Mouse (Mus musculus) neural tube, embryonic 11.5 days (tissue): ENCODE measurements around the gene Abhd4. TPM values are rescaled to one million over a fixed set of nuclear protein-coding genes. Genes with fewer than 3 reads are reported as not detected.

Experiments
- ATAC-seq: fragments of 200-750 bp; cut with Nextera tagmentation; 2 replicates; pipeline ENCODE4 v1.8.0; 2017; ENCODE audit warnings: moderate number of reproducible peaks, mild to moderate bottlenecking, moderate TSS enrichment, moderate library complexity; ENCODE audit not compliant: insufficient read depth, low FRiP score, low TSS enrichment
- DNase-seq: peaks from one replicate; pipeline ENCODE4 v3.0.0-alpha.2; 2015; ENCODE audit warnings: low spot score
- H3K27ac ChIP-seq: fragments of 300-500 bp; sonication (generic); 2 replicates; pipeline ENCODE4 v1.5.1; 2014; ENCODE audit warnings: low read depth, mild to moderate bottlenecking, low read length
- H3K27me3 ChIP-seq: fragments of 300-500 bp; sonication (generic); 2 replicates; pipeline ENCODE4 v1.6.1; 2014; ENCODE audit warnings: mild to moderate bottlenecking, low read length, mixed read lengths; ENCODE audit not compliant: control insufficient read depth, insufficient read depth
- H3K36me3 ChIP-seq: fragments of 300-500 bp; sonication (generic); 2 replicates; pipeline ENCODE4 v1.6.1; 2014; ENCODE audit warnings: mild to moderate bottlenecking, low read length, moderate library complexity, mixed read lengths; ENCODE audit not compliant: control insufficient read depth, insufficient read depth
- H3K4me1 ChIP-seq: fragments of 300-500 bp; sonication (generic); 2 replicates; pipeline ENCODE4 v1.6.1; 2014; ENCODE audit warnings: low read length, mixed read lengths; ENCODE audit not compliant: control insufficient read depth, insufficient read depth
- H3K4me2 ChIP-seq: fragments of 300-500 bp; sonication (generic); 2 replicates; pipeline ENCODE4 v1.6.1; 2014; ENCODE audit warnings: low read depth, mild to moderate bottlenecking, moderate library complexity
- H3K4me3 ChIP-seq: fragments of 300-500 bp; sonication (generic); 2 replicates; pipeline ENCODE4 v1.5.1; 2014; ENCODE audit warnings: low read depth, low read length
- H3K9ac ChIP-seq: fragments of 300-500 bp; sonication (generic); 2 replicates; pipeline ENCODE4 v1.6.1; 2014; ENCODE audit warnings: mild to moderate bottlenecking, low read length
- H3K9me3 ChIP-seq: fragments of 300-500 bp; sonication (generic); 2 replicates; pipeline ENCODE4 v1.6.1; 2016; ENCODE audit warnings: low read length; ENCODE audit not compliant: control insufficient read depth
- WGBS: fragments of 180-500 bp; shearing (Covaris S2); extraction: QIAGEN DNeasy Blood & Tissue Kit; methylation state at CpG from one replicate; pipeline ENCODE4 v1.1.7; 2014; 5-methylcytosine and 5-hydroxymethylcytosine counted together
- polyA plus RNA-seq: library from polyadenylated mRNA; unstranded; fragments of >200 nt; fragmentation: Nextera tagmentation; extraction: Ambion mirVana; gene quantifications from 2 replicates; pipeline ENCODE4 v1.2.1, GENCODE M21; 2014

Gene Abhd4
- polyA plus RNA-seq, 1 experiment from 2014 or later, result 45.7 TPM

DNA sequence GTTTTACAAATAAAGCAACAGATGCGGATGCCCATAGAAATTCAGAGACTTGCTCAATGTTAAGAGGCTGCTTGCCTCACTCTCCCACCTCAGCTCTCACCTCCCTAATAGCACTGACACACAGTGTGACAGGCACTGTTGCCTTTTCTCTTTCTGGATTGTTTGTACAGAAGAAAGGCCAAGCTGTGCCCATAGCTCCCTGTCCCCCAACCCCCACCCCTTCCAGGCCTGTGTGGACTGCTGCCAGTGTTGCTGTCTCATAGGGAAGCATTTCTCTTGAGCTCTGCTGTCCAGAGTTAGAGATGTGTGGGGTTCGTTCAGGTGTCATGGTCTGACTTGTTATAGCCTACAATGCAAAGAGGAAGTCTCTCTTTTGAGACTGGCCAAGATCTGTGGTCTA is 6.2 kb downstream of the Abhd4 start:
- WGBS, result 71% methylated on average over 2 of the region's 2 CpGs
- no peak overlapping the region for H3K4me3 ChIP-seq
- no peak overlapping the region for H3K27ac ChIP-seq
- H3K27me3 ChIP-seq, result no peaks in the 10 kb centered on the region
- ATAC-seq (no peak), DNase-seq (no peak)
- H3K9ac ChIP-seq, result no peak overlapping the region
- no peaks in the 10 kb centered on the region for H3K9me3 ChIP-seq
- peak overlapping the region; percentile 73; the same call in 1 of the 2 replicates for H3K4me2 ChIP-seq
- H3K4me1 ChIP-seq, result no peaks in the 10 kb centered on the region
- H3K36me3 ChIP-seq, result no peaks in the 10 kb centered on the region

DNA sequence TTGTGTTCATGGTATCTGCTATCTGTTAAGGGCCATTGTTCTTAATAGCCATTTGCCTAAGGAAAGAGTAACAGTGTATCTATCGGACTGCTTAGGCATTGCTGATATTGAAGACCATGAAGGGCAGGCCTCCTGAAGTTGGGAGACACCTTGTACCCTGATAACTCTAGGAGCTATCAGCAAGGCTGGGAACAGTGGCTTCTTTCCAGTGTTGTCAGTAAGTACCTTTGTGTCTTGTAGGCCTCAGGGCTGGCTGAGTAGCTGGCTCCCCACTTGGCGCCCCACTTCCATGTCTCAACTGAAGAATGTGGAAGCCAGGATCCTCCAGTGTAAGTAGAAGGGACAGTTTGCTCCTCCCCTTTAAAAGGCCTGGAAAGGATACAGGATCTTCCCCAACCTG is 7.4 kb downstream of the Abhd4 start:
- Histone ChIP-seq H3K27ac (no peak overlapping the region), H3K9ac (no peak overlapping the region), H3K36me3 (no peaks in the 10 kb centered on the region), H3K9me3 (no peaks in the 10 kb centered on the region), H3K4me3 (no peak overlapping the region), H3K4me1 (no peaks in the 10 kb centered on the region), H3K27me3 (no peaks in the 10 kb centered on the region), H3K4me2 (no peak overlapping the region)
- DNase-seq (no peak), ATAC-seq (no peak)
- WGBS, result 86% methylated on average over 2 of the region's 2 CpGs

DNA sequence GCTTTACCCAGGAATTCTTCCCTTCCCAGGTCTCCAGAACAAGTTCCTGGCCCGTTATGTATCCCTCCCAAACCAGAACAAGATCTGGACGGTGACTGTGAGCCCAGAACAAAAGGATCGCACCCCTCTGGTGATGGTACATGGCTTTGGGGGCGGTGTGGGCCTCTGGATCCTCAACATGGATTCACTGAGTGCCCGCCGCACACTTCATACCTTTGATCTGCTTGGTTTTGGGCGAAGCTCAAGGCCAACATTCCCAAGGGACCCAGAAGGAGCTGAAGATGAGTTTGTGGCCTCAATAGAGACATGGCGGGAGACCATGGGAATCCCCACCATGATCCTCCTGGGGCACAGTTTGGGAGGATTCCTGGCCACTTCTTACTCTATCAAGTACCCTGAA is 8.6 kb downstream of the Abhd4 start:
- Histone ChIP-seq H3K27ac (no peak overlapping the region), H3K27me3 (no peaks in the 10 kb centered on the region), H3K4me3 (no peak overlapping the region), H3K4me1 (no peaks in the 10 kb centered on the region), H3K9ac (no peak overlapping the region), H3K36me3 (no peaks in the 10 kb centered on the region), H3K9me3 (no peaks in the 10 kb centered on the region), H3K4me2 (no peak overlapping the region)
- ATAC-seq, result no peak
- WGBS, result 91% methylated on average over 8 of the region's 8 CpGs
- no peak for DNase-seq

DNA sequence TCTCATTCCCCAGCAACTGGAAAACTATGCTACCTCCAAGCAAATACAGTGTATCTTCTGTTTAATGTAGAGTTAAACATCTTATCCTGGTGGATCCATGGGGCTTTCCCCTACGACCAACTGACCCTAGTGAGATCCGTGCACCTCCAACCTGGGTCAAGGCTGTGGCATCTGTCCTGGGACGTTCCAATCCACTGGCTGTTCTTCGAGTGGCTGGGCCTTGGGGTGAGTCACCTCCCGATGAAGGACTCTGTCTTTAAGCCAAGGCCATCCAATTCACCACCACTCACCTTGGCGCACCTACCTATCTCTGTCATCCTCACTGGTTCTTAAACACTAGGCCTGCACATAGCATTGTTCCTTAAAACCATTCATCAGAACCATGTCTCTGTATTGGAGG is 9.1 kb downstream of the Abhd4 start:
- H3K27me3 ChIP-seq, result no peaks in the 10 kb centered on the region
- no peak for ATAC-seq
- 94% methylated on average over 6 of the region's 6 CpGs for WGBS
- H3K9me3 ChIP-seq, result no peaks in the 10 kb centered on the region
- H3K4me3 ChIP-seq, result no peak overlapping the region
- no peaks in the 10 kb centered on the region for H3K36me3 ChIP-seq
- H3K4me2 ChIP-seq, result no peak overlapping the region
- H3K4me1 ChIP-seq, result no peaks in the 10 kb centered on the region
- H3K9ac ChIP-seq, result no peak overlapping the region
- no peak overlapping the region for H3K27ac ChIP-seq
- DNase-seq, result no peak

DNA sequence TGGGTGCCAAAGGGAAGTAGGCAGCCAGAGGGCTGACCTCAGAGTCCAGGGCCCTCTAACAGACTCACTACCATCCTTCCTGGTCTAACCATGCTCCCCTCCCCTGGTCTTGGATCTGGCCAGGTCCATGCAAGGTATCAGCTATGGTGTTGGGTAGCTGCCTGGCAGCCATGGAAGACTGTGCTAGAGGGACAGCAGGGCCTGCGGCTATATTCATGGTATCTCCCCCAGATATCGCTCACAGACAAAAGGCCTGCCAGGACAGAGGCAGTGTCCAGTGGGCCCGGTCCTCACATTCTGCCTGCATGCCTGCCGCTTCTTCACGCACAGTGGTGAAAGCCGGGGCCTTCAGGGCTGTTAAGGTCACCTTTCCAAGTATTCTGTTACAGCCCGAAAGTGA is 10.2 kb downstream of the Abhd4 start:
- H3K27me3 ChIP-seq, result no peaks in the 10 kb centered on the region
- H3K4me3 ChIP-seq, result no peak overlapping the region
- no peak overlapping the region for H3K9ac ChIP-seq
- 92% methylated on average over 7 of the region's 7 CpGs for WGBS
- no peaks in the 10 kb centered on the region for H3K36me3 ChIP-seq
- ATAC-seq, result no peak
- no peak overlapping the region for H3K4me2 ChIP-seq
- no peaks in the 10 kb centered on the region for H3K4me1 ChIP-seq
- DNase-seq, result no peak
- H3K9me3 ChIP-seq, result no peaks in the 10 kb centered on the region
- H3K27ac ChIP-seq, result no peak overlapping the region

DNA sequence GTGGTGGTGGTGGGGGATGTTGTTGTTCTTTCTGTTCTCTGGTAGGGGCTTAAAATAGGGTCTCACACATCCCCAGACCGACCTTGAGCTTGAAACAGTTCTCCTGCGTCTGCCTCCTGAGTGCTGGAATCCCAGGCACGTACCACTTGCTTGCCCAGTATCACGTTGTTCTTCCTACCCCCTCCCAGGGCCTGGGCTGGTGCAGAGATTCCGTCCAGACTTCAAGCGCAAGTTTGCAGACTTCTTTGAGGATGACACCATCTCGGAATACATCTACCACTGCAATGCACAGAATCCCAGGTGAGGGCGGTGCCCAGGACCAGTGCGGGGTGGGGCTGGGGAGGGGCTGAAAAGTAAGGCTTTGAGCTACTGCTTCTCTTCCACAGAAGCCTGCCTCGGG is 11.1 kb downstream of the Abhd4 start:
- H3K27me3 ChIP-seq, result no peaks in the 10 kb centered on the region
- no peak overlapping the region for H3K27ac ChIP-seq
- H3K36me3 ChIP-seq, result no peaks in the 10 kb centered on the region
- no peaks in the 10 kb centered on the region for H3K9me3 ChIP-seq
- no peak overlapping the region for H3K9ac ChIP-seq
- DNase-seq, result no peak
- ATAC-seq, result no peak
- WGBS, result 58% methylated on average over 10 of the region's 10 CpGs
- no peaks in the 10 kb centered on the region for H3K4me1 ChIP-seq
- no peak overlapping the region for H3K4me3 ChIP-seq
- no peak overlapping the region for H3K4me2 ChIP-seq

DNA sequence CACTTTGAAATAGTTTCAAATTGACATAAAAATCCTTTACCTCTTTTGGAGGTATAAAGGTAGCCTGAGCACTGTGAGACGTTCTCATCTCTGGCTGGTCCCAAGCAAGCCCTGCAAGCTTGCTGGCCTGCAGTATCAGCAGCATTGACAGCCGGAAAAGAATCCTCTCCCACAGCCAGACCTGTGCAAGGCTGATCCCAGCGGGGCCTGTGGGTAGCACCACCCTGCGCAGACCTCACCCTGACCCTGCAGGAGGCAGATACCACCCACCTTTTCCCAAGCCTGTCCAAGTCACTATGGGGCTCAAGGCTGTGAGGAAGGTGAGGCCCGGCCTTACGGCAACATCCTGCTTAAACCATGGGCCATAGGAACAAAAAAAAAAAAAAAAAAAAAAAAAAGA is 12.0 kb downstream of the Abhd4 start:
- Histone ChIP-seq H3K4me3 (no peak overlapping the region), H3K36me3 (no peaks in the 10 kb centered on the region), H3K4me1 (no peaks in the 10 kb centered on the region), H3K27ac (no peak overlapping the region), H3K9ac (no peak overlapping the region), H3K4me2 (no peak overlapping the region), H3K9me3 (no peaks in the 10 kb centered on the region), H3K27me3 (no peaks in the 10 kb centered on the region)
- DNase-seq (no peak), ATAC-seq (no peak)
- WGBS, result 80% methylated on average over 6 of the region's 6 CpGs

DNA sequence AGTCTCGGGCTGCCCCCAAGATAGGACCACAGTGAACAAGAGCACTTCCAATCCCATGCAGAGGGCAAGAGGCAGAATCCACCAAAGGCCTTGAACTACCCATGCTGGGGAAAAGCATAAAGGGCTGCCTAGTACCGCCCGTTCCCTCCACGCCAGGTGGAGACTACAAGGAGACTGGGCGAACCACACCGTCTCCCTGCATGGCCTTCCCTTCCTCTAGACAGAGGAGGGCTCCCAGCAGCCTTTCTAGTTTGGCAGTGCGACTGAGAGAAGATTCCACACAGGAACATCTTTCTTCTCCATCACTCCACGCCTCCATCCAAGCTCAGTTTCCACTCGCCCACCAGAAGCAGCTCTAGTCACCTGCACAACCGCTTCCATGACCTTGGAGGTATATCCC is 14.0 kb downstream of the Abhd4 start:
- 92% methylated on average over 10 of the region's 10 CpGs for WGBS
- Histone ChIP-seq H3K4me1 (no peaks in the 10 kb centered on the region), H3K4me2 (no peak overlapping the region), H3K27me3 (no peaks in the 10 kb centered on the region), H3K27ac (no peak overlapping the region), H3K36me3 (no peaks in the 10 kb centered on the region), H3K4me3 (no peak overlapping the region), H3K9me3 (no peaks in the 10 kb centered on the region), H3K9ac (no peak overlapping the region)
- no peak for DNase-seq
- ATAC-seq, result no peak

DNA sequence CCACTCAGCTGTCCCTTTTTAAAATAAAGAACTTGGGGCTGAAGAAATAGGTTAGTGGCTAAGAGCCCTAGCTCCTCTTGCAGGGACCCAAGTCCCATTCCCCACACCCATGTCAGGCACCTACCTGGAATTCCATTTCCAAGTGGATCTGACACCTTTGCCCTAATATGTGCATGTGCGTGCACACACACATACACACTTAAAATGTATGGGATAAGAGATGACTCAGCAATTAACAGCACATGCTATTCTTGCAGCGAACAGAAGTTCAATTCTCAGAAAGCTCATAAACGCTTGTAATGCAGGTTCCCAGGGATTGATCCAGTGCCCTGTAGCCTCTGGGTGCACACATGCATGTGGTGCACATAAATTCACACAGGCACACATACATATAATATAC is 15.6 kb downstream of the Abhd4 start:
- ATAC-seq, result no peak
- DNase-seq, result no peak
- H3K36me3 ChIP-seq, result no peaks in the 10 kb centered on the region
- no peaks in the 10 kb centered on the region for H3K9me3 ChIP-seq
- WGBS, result 95% methylated on average over 3 of the region's 3 CpGs
- no peak overlapping the region for H3K9ac ChIP-seq
- no peak overlapping the region for H3K4me3 ChIP-seq
- H3K4me1 ChIP-seq, result no peaks in the 10 kb centered on the region
- no peak overlapping the region for H3K4me2 ChIP-seq
- H3K27me3 ChIP-seq, result no peaks in the 10 kb centered on the region
- H3K27ac ChIP-seq, result no peak overlapping the region
